Comparison of ENCODE assay signal across 13 mouse cellular contexts in genomic region chr8:70486191-70486681, GRCm38 (mm10). TPM values are rescaled to one million over a fixed set of nuclear protein-coding genes. Genes with fewer than 3 reads are reported as not detected.
DNase-seq lines count a peak whose midpoint lies in the region; ATAC-seq and TF ChIP-seq lines count a peak whose summit lies in the region.
"Had no signal": no experiment of that assay in that cellular context is flagged by ENCODE, and none has a peak within 500 bp of the region (broad histone marks: within the 10 kb centered on the region; RNA-seq: fewer than 3 reads in every experiment).

No protein-coding gene starts in this region.

- H3K27me3 ChIP-seq in E14TG2a.4 (ENCODE audit: insufficient read depth, low read length) = peaks cover 93% of the 10 kb centered on the region
- peaks cover 90% of the 10 kb centered on the region for H3K27me3 ChIP-seq in forebrain, embryonic 13.5 days
- H3K27me3 ChIP-seq in midbrain, embryonic 10.5 days (ENCODE audit: low read depth, poor library complexity, severe bottlenecking) = peaks cover 97% of the 10 kb centered on the region
- H3K27me3 ChIP-seq in kidney, embryonic 14.5 days (ENCODE audit: control insufficient read depth, insufficient read depth, low read length) = peaks cover 78% of the 10 kb centered on the region

- no peak for ATAC-seq in forebrain, embryonic 13.5 days
- no peak for ATAC-seq in kidney, embryonic 14.5 days (ENCODE audit: low FRiP score, low TSS enrichment)
- ATAC-seq: CD4-positive, CD25-positive, alpha-beta regulatory T cell, adult 4 months had no signal

- H3K4me2 ChIP-seq in forebrain, embryonic 13.5 days = peak overlapping the region; percentile 72
- H3K4me2 ChIP-seq in kidney, embryonic 14.5 days (replicated peaks; ENCODE audit: low read depth, low read length) = no peak overlapping the region

- H3K4me3 ChIP-seq in E14TG2a.4 (replicated peaks; ENCODE audit: low read length) = peak overlapping the region; percentile 69; the same call in 1 of the 2 replicates
- H3K4me3 ChIP-seq in forebrain, embryonic 13.5 days = peak overlapping the region; percentile 51
- H3K4me3 ChIP-seq in midbrain, embryonic 10.5 days = peak overlapping the region; percentile 55; the same call in 1 of the 2 replicates
- H3K4me3 ChIP-seq in kidney, embryonic 14.5 days (ENCODE audit: low read length) = no peak overlapping the region
- H3K4me3 ChIP-seq: lung, embryonic 15.5 days had no signal

- H3K36me3 ChIP-seq in E14TG2a.4 (ENCODE audit: insufficient read depth, low read length) = no peaks in the 10 kb centered on the region
- H3K36me3 ChIP-seq in forebrain, embryonic 13.5 days (ENCODE audit: poor library complexity, severe bottlenecking) = no peaks in the 10 kb centered on the region
- no peaks in the 10 kb centered on the region for H3K36me3 ChIP-seq in midbrain, embryonic 10.5 days
- H3K36me3 ChIP-seq in kidney, embryonic 14.5 days (ENCODE audit: control insufficient read depth, insufficient read depth, low read length) = no peaks in the 10 kb centered on the region
- H3K36me3 ChIP-seq: lung, embryonic 15.5 days had no signal

- peaks cover 61% of the 10 kb centered on the region for H3K4me1 ChIP-seq in E14TG2a.4 (replicated peaks; ENCODE audit: low read depth, low read length)
- peaks cover 35% of the 10 kb centered on the region for H3K4me1 ChIP-seq in forebrain, embryonic 13.5 days
- H3K4me1 ChIP-seq in midbrain, embryonic 10.5 days = peaks cover 54% of the 10 kb centered on the region
- H3K4me1 ChIP-seq in kidney, embryonic 14.5 days (ENCODE audit: control insufficient read depth, insufficient read depth, low read length) = peaks cover 23% of the 10 kb centered on the region

- H3K9me3 ChIP-seq in E14TG2a.4 (ENCODE audit: low read length) = no peaks in the 10 kb centered on the region
- no peaks in the 10 kb centered on the region for H3K9me3 ChIP-seq in forebrain, embryonic 13.5 days (replicated peaks)
- H3K9me3 ChIP-seq in midbrain, embryonic 10.5 days (replicated peaks) = no peaks in the 10 kb centered on the region
- H3K9me3 ChIP-seq in kidney, embryonic 14.5 days (ENCODE audit: control insufficient read depth, low read length) = no peaks in the 10 kb centered on the region
- H3K9me3 ChIP-seq: lung, embryonic 15.5 days had no signal

- H3K27ac ChIP-seq in forebrain, embryonic 13.5 days = no peak overlapping the region
- H3K27ac ChIP-seq in midbrain, embryonic 10.5 days (replicated peaks) = no peak overlapping the region
- H3K27ac ChIP-seq in kidney, embryonic 14.5 days (ENCODE audit: low read depth, low read length) = no peak overlapping the region
- H3K27ac ChIP-seq: lung, embryonic 15.5 days had no signal

- peak; percentile 65 for DNase-seq in cerebellum, adult 8-10 months
- no peak for DNase-seq in midbrain, embryonic 10.5 days (ENCODE audit: low spot score)
- DNase-seq in gastrocnemius, postnatal 25 days = no peak
- DNase-seq in adrenal gland, adult 8-10 months = no peak
- DNase-seq in spleen, adult 18-20 months = no peak
- DNase-seq: gastrocnemius, postnatal 10 days; kidney, adult 8-10 months; right cerebral cortex, postnatal 14 days had no signal

- 47% methylated on average over 7 of the region's 7 CpGs for WGBS in forebrain, embryonic 13.5 days
- WGBS in midbrain, embryonic 10.5 days = 51% methylated on average over 7 of the region's 7 CpGs
- WGBS in kidney, embryonic 14.5 days = 51% methylated on average over 7 of the region's 7 CpGs

- H3K9ac ChIP-seq in forebrain, embryonic 13.5 days = peak overlapping the region; percentile 75; the same call in 1 of the 2 replicates
- no peak overlapping the region for H3K9ac ChIP-seq in kidney, embryonic 14.5 days (ENCODE audit: low read depth, low read length)
- H3K9ac ChIP-seq: lung, embryonic 15.5 days had no signal

- TF ChIP-seq CTCF in E14TG2a.4 (conservative IDR thresholded peaks at IDR 0.05; ENCODE audit: low read length) = no peak

RNA-seq across cellular contexts. Expression of gene Tmem59l, which starts 0.9 kb away (rescaled TPM):
- polyA plus RNA-seq in forebrain, embryonic 13.5 days (2015; fragmentation: Nextera tagmentation; extraction: Ambion mirVana) = 32.5 and 38.0 TPM in 2 replicates
- polyA plus RNA-seq in midbrain, embryonic 10.5 days (2016; fragmentation: Nextera tagmentation; extraction: Ambion mirVana) = 7.9 and 8.3 TPM in 2 replicates
- not detected for total RNA-seq in gastrocnemius, postnatal 25 days (2021)
- total RNA-seq in adrenal gland, adult 8-10 months (2022) = 10 to 100 TPM; 27.2 to 44.6 (median 31.0) TPM
- 8.5 and 12.4 TPM in 2 replicates for polyA plus RNA-seq in kidney, embryonic 14.5 days (2014; fragmentation: Nextera tagmentation; extraction: Ambion mirVana)
- polyA plus RNA-seq: CD4-positive, CD25-positive, alpha-beta regulatory T cell, adult 4 months had no signal

RNA-seq across cellular contexts. Expression of gene Crlf1, which starts 6.7 kb away (rescaled TPM):
- 0.86 and 0.92 TPM in 2 replicates for polyA plus RNA-seq in forebrain, embryonic 13.5 days (2015; fragmentation: Nextera tagmentation; extraction: Ambion mirVana)
- polyA plus RNA-seq in midbrain, embryonic 10.5 days (2016; fragmentation: Nextera tagmentation; extraction: Ambion mirVana) = 0.42 and 2.3 TPM in 2 replicates
- 1 to 10 TPM; 1.7 to 3.8 TPM for total RNA-seq in gastrocnemius, postnatal 25 days (2021)
- 1 to 10 TPM in 1 of 4 experiments, under 1 TPM in 2, not detected in 1; 0.51 to 1.5 (median 0.59) TPM for total RNA-seq in adrenal gland, adult 8-10 months (2022)
- 26.7 and 34.8 TPM in 2 replicates for polyA plus RNA-seq in kidney, embryonic 14.5 days (2014; fragmentation: Nextera tagmentation; extraction: Ambion mirVana)
- polyA plus RNA-seq: CD4-positive, CD25-positive, alpha-beta regulatory T cell, adult 4 months had no signal

RNA-seq across cellular contexts. Expression of gene Klhl26, which starts 9.5 kb away (rescaled TPM):
- polyA plus RNA-seq in forebrain, embryonic 13.5 days (2015; fragmentation: Nextera tagmentation; extraction: Ambion mirVana) = 15.3 and 16.4 TPM in 2 replicates
- polyA plus RNA-seq in midbrain, embryonic 10.5 days (2016; fragmentation: Nextera tagmentation; extraction: Ambion mirVana) = 16.9 and 20.7 TPM in 2 replicates
- 1 to 10 TPM; 4.9 to 6.1 TPM for total RNA-seq in gastrocnemius, postnatal 25 days (2021)
- total RNA-seq in adrenal gland, adult 8-10 months (2022) = 10 to 100 TPM; 27.3 to 35.8 (median 30.6) TPM
- 14.4 and 19.2 TPM in 2 replicates for polyA plus RNA-seq in kidney, embryonic 14.5 days (2014; fragmentation: Nextera tagmentation; extraction: Ambion mirVana)

RNA-seq across cellular contexts. Expression of gene Rex1bd, which starts 20.3 kb away (rescaled TPM):
- polyA plus RNA-seq in forebrain, embryonic 13.5 days (2015; fragmentation: Nextera tagmentation; extraction: Ambion mirVana) = 150 and 154 TPM in 2 replicates
- 138 and 140 TPM in 2 replicates for polyA plus RNA-seq in midbrain, embryonic 10.5 days (2016; fragmentation: Nextera tagmentation; extraction: Ambion mirVana)
- 100 to 1,000 TPM; 112 to 120 TPM for total RNA-seq in gastrocnemius, postnatal 25 days (2021)
- 100 to 1,000 TPM; 126 to 165 (median 148) TPM for total RNA-seq in adrenal gland, adult 8-10 months (2022)
- 129 and 151 TPM in 2 replicates for polyA plus RNA-seq in kidney, embryonic 14.5 days (2014; fragmentation: Nextera tagmentation; extraction: Ambion mirVana)

RNA-seq across cellular contexts. Expression of gene Uba52, which starts 24.4 kb away (rescaled TPM):
- 812 and 920 TPM in 2 replicates for polyA plus RNA-seq in forebrain, embryonic 13.5 days (2015; fragmentation: Nextera tagmentation; extraction: Ambion mirVana)
- polyA plus RNA-seq in midbrain, embryonic 10.5 days (2016; fragmentation: Nextera tagmentation; extraction: Ambion mirVana) = 836 and 881 TPM in 2 replicates
- 100 to 1,000 TPM; 785 to 797 TPM for total RNA-seq in gastrocnemius, postnatal 25 days (2021)
- 1,000 to 10,000 TPM; 1,217 to 1,378 (median 1,304) TPM for total RNA-seq in adrenal gland, adult 8-10 months (2022)
- polyA plus RNA-seq in kidney, embryonic 14.5 days (2014; fragmentation: Nextera tagmentation; extraction: Ambion mirVana) = 1,078 and 1,559 TPM in 2 replicates
